Mouse (Mus musculus) bone marrow, adult 2 months (tissue): ENCODE results near the gene H2al1i.

Source experiments
- CTCF ChIP-seq: fragments of 200-500 bp; IDR thresholded peaks from 2 replicates; pipeline ENCODE4 v1.5.1; 2011; ENCODE audit warnings: low read length, control low read depth; ENCODE audit not compliant: control insufficient read depth, insufficient read depth
- POLR2A ChIP-seq: fragments of 200-500 bp; IDR thresholded peaks from 2 replicates; pipeline ENCODE4 v1.6.1; 2011; ENCODE audit warnings: low read depth, mild to moderate bottlenecking, control low read depth, low read length, borderline replicate concordance; ENCODE audit not compliant: control insufficient read depth

DNA sequence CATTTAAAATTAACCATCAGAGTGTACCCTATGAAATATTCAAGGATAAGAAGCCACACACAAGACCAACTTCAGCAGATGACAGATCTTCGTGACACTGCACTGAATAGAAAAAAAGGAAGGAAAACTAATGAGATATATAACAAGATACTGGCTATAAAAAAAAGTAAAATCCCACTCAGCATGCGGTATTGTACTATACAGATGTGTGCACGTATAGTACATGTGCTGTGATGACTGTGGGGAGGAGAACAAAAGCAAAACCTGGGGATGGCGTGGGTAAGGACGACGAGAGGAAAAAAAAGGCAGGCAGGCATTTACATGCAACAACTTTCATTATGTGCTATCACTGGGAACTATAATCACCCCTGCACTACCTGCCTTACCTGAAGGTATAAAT is 36.4 kb downstream of the H2al1i start:
- no peak for TF ChIP-seq CTCF
- TF ChIP-seq POLR2A = no peak
